Mouse (Mus musculus) kidney, adult 8-10 months (tissue): ENCODE data around the gene Gm10722.
A peak's percentile ranks its signal among the peaks of the same experiment; 100 is the strongest.
"Not testable (repeated sequence)": the region's sequence is repeated elsewhere in the genome, so short reads cannot be mapped to it uniquely, and the experiment has no call there.

Experiments used
- DNase-seq, 2 experiments: peaks; one replicate each; pipeline ENCODE4 v3.0.0; 2022

Gm10722 gene

DNA sequence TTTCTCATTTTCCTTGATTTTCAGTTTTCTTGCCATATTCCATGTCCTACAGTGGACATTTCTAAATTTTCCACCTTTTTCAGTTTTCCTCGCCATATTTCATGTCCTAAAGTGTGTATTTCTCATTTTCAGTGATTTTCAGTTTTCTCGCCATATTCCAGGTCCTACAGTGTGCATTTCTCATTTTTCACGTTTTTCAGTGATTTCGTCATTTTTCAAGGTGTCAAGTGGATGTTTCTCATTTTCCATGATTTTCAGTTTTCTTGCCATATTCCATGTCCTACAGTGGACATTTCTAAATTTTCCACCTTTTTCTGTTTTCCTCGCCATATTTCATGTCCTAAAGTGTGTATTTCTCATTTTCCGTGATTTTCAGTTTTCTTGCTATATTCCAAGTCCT is 24.9 kb downstream of the Gm10722 start:
- DNase-seq, result peak; percentile 27 to 48

DNA sequence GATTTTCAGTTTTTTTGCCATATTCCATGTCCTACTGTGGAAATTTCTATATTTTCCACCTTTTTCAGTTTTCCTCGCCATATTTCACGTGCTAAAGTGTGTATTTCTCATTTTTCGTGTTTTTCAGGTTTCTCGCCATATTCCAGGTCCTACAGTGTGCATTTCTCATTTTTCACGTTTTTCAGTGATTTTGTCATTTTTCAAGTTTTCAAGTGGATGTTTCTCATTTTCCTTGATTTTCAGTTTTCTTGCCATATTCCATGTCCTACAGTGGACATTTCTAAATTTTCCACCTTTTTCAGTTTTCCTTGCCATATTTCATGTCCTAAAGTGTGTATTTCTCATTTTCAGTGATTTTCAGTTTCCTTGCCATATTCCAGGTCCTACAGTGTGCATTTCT is 25.4 kb downstream of the Gm10722 start:
- DNase-seq, result not testable (repeated sequence)

GRCm38 (mm10) chr9:3026741-3027140 is 26.0 kb downstream of the Gm10722 start:
- not testable (repeated sequence) for DNase-seq

DNA sequence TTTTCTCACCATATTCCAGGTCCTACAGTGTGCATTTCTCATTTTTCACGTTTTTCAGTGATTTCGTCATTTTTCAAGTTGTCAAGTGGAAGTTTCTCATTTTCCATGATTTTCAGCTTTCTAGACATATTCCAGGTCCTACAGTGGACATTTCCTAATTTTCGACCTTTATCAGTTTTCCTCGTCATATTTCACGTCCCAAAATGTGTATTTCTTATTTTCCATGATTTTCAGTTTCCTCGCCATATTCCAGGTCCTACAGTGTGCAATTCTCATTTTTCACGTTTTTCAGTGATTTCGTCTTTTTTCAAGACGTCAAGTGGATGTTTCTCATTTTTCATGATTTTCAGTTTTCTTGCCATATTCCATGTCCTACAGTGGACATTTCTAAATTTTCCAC is 26.5 kb downstream of the Gm10722 start:
- DNase-seq, result not testable (repeated sequence)

DNA sequence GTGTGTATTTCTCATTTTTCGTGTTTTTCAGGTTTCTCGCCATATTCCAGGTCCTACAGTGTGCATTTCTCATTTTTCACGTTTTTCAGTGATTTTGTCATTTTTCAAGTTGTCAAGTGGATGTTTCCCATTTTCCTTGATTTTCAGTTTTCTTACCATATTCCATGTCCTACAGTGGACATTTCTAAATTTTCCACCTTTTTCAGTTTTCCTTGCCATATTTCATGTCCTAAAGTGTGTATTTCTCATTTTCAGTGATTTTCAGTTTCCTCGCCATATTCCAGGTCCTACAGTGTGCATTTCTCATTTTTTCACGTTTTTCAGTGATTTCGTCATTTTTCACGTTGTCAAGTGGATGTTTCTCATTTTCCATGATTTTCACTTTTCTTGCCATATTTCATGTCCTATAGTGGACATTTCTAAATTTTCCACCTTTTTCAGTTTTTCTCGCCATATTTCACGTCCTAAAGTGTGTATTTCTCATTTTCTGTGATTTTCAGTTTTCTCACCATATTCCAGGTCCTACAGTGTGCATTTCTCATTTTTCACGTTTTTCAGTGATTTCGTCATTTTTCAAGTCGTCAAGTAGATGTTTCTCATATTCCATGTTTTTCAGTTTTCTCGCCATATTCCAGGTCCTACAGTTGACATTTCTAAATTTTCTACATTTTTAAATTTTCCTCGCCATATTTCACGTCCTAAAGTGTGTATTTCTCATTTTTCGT is 28.7 kb downstream of the Gm10722 start:
- DNase-seq, result peak; percentile 9

DNA sequence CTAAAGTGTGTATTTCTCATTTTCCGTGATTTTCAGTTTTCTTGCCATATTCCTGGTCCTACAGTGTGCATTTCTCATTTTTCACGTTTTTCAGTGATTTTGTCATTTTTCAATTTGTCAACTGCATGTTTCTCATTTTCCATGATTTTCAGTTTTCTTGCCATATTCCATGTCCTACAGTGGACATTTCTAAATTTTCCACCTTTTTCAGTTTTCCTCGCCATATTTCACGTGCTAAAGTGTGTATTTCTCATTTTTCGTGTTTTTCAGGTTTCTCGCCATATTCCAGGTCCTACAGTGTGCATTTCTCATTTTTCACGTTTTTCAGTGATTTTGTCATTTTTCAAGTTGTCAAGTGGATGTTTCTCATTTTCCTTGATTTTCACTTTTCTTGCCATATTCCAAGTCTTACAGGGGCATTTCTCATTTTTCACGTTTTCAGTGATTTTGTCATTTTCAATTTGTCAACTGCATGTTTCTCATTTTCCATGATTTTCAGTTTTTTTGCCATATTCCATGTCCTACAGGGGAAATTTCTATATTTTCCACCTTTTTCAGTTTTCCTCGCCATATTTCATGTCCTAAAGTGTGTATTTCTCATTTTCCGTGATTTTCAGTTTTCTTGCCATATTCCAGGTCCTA is 30.1 kb downstream of the Gm10722 start:
- not testable (repeated sequence) for DNase-seq

- DNase-seq, result not testable (repeated sequence)
These were observed 33.6 kb downstream of the Gm10722 start, which contains the start of gene Gm17535 for GRCm38 (mm10) chr9:3034299-3034698. Gene Gm17535, plus strand, starts transcription at chr9:3034599.

DNA sequence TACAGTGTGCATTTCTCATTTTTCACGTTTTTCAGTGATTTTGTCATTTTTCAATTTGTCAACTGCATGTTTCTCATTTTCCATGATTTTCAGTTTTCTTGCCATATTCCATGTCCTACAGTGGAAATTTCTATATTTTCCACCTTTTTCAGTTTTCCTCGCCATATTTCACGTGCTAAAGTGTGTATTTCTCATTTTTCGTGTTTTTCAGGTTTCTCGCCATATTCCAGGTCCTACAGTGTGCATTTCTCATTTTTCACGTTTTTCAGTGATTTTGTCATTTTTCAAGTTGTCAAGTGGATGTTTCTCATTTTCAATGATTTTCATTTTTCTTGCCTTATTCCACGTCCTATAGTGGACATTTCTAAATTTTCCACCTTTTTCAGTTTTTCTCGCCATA is 35.9 kb downstream of the Gm10722 start, which contains the start of gene Gm10715:
Gene Gm10715, plus strand, starts transcription at position 301 of the 400 bp plus-strand sequence.
- DNase-seq, result not testable (repeated sequence)

- DNase-seq, result not testable (repeated sequence)
These were observed 37.4 kb downstream of the Gm10722 start for GRCm38 (mm10) chr9:3038161-3038560.
